Mouse (Mus musculus): ENCODE data around the gene Cox8a.

- no peak for TF ChIP-seq CTCF (IDR thresholded peaks at IDR 0.05; ENCODE audit: low read depth, low read length)
- no peak for TF ChIP-seq GATA1 (IDR thresholded peaks at IDR 0.05; ENCODE audit: borderline replicate concordance, low read length)
Measured at GRCm38 (mm10) chr19:7262592-7262991, 45.2 kb upstream of the Cox8a start.

Measured in G1E (cell line).